Mouse (Mus musculus): ENCODE measurements around the gene Dennd4a.
A peak's percentile ranks its signal among the peaks of the same experiment; 100 is the strongest.

Gene Dennd4a

DNA sequence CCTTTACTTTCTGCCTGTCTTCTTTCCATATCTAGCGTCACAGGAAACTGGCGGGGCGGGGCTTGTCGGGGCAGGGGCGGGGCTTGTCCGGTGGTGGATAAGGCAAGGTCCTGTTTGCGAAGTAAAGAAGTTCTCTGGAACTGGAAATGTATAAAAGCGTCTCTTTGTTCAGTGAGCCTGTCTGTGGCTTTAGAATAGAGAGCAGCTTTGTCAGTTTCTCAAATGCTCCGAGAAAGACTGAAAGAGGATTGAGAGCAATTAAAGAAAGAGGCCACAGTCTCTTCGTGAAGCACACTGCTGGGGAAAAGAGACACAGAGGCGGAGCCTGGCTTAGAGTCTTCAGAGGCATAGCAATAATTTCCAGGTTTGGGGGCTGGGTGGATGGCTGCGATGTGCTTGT lies 145.2 kb downstream of the Dennd4a start:
- peak; percentile 15 to 60 for DNase-seq (ENCODE audit: low spot score in 2 of 2)

DNA sequence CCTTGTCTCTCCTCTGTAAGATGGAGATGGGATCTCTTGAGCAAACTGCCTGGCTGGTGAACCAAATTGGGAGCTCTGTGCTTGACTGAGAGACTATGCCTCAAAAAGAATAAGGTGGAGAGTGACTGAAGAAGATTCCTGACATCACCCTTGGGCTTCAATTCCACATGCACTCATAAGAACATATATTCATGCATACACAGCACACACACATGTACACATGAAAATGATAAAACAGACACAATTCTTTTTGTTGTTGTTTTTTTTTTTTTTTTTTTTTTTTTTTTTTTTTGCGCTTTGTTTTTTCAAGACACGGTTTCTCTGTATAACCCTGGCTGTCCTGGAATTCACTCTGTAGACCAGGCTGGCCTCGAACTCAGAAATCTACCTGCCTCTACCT lies 146.1 kb downstream of the Dennd4a start:
- no peak for DNase-seq (ENCODE audit: low spot score in 2 of 2)

DNA sequence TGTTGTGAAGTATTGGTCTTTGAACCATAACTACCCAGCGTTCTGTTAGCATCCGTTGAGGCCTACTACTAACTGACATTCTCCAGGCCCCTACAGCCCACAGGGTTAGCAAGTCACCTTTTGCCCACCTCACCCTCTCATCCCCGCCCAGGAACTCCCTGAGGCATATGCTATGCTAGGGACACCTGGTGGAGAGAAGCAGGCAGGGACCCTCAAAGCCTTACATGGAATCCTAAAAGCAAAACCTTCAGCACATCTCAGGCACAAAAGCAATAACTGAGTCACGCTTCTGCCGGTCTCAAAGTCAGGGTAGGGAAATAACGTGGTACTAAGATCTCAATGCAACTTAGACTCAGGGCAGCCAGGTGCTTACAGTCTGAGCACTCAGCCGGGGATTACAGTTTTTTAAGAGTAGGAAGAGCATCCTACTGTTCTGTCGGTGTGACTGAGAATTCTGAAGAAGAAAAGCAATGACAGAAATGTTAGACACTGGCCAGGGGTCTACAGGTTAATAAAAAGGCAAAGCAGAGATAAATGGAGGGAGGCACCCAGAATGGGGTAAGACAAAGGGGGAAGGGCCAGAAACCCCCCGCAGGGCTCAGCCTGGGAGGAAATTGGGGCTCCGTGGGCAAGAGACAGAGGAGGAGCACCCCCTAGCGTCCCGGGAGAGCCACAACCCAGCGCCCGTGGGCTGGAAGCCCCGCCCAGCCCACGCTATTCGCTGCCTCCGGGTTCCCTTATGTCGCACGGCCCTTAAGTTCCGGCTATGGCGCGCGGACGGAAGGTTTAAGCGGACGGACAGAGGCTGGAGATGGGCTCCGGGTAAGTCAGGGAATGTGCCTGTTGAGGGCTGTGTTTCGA lies 149.2 kb downstream of the Dennd4a start, which contains the start of gene Ints14:
Gene Ints14, plus strand, starts transcription at position 789 of the 861 bp plus-strand sequence.
- peak; percentile 91 to 98 for DNase-seq (ENCODE audit: low spot score in 2 of 2)

DNA sequence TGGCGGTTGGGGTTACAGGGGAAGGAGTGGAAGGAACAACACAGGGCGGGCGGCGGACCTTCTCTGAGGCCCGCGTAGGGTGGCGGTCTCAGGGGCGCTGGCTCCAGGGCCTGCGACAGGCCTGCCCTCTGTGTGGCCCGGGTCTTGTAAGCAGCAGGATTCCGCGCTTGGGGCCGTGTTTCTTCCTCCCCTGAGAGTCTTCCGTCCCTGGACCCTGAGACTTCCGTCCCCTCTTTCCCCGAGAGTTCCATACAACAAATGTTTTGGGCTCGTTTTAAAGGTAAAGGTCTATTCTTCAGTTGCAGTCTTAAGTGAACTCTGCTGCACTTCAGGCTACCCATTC lies 149.8 kb downstream of the Dennd4a start:
- DNase-seq (ENCODE audit: low spot score in 2 of 2) = no peak
